Mouse (Mus musculus) embryonic facial prominence, embryonic 14.5 days (tissue): Measurements from ENCODE around the gene Slc25a29. TPM values are rescaled to one million over a fixed set of nuclear protein-coding genes. Genes with fewer than 3 reads are reported as not detected.

Experiments
- ATAC-seq: fragments of 200-750 bp; cut with Nextera tagmentation; 2 replicates; pipeline ENCODE4 v1.8.0; 2017; ENCODE audit warnings: low read depth, moderate number of reproducible peaks, moderate TSS enrichment
- DNase-seq: peaks from one replicate; pipeline ENCODE4 v3.0.0-alpha.2; 2015; ENCODE audit warnings: low spot score
- H3K27ac ChIP-seq: fragments of 300-500 bp; sonication (generic); replicated peaks from 2 replicates; pipeline ENCODE4 v1.5.1; 2014; ENCODE audit warnings: low read depth, mild to moderate bottlenecking, low read length, moderate library complexity
- H3K27me3 ChIP-seq: fragments of 300-500 bp; sonication (generic); replicated peaks from 2 replicates; pipeline ENCODE4 v1.6.1; 2014; ENCODE audit warnings: low read length; ENCODE audit not compliant: control insufficient read depth, insufficient read depth
- H3K36me3 ChIP-seq: fragments of 300-500 bp; sonication (generic); 2 replicates; pipeline ENCODE4 v1.6.1; 2014; ENCODE audit warnings: low read length, mixed read lengths; ENCODE audit not compliant: control insufficient read depth, insufficient read depth
- H3K4me1 ChIP-seq: fragments of 300-500 bp; sonication (generic); 2 replicates; pipeline ENCODE4 v1.6.1; 2014; ENCODE audit warnings: antibody characterized with exemption, low read length; ENCODE audit not compliant: control insufficient read depth, insufficient read depth
- H3K4me2 ChIP-seq: fragments of 300-500 bp; sonication (generic); 2 replicates; pipeline ENCODE4 v1.6.1; 2014; ENCODE audit warnings: low read depth, mild to moderate bottlenecking, low read length, moderate library complexity, mixed read lengths
- H3K4me3 ChIP-seq: fragments of 300-500 bp; sonication (generic); 2 replicates; pipeline ENCODE4 v1.5.1; 2014; ENCODE audit warnings: low read depth, mild to moderate bottlenecking, low read length
- H3K9ac ChIP-seq: fragments of 300-500 bp; sonication (generic); 2 replicates; pipeline ENCODE4 v1.6.1; 2014; ENCODE audit warnings: low read depth, mild to moderate bottlenecking, low read length, moderate library complexity, mixed read lengths
- H3K9me3 ChIP-seq: fragments of 300-500 bp; sonication (generic); 2 replicates; pipeline ENCODE4 v1.6.1; 2016; ENCODE audit warnings: low read length; ENCODE audit not compliant: control insufficient read depth
- WGBS: fragments of 180-500 bp; shearing (Covaris S2); extraction: QIAGEN DNeasy Blood & Tissue Kit; methylation state at CpG from one replicate; pipeline ENCODE4 v1.1.7; 2014; 5-methylcytosine and 5-hydroxymethylcytosine counted together
- polyA plus RNA-seq: library from polyadenylated mRNA; unstranded; fragments of >200 nt; fragmentation: Nextera tagmentation; extraction: Ambion mirVana; gene quantifications from 2 replicates; pipeline ENCODE4 v1.2.1, GENCODE M21; 2014

Slc25a29 gene
- polyA plus RNA-seq, 1 experiment from 2014 or later: 8.4 TPM

- no peak for ATAC-seq
- WGBS: 89% methylated on average over 7 of the region's 7 CpGs
- H3K27ac ChIP-seq: no peak overlapping the region
Observed at GRCm38 (mm10) chr12:108842663-108843062, 7.0 kb upstream of the Slc25a29 start.

DNA sequence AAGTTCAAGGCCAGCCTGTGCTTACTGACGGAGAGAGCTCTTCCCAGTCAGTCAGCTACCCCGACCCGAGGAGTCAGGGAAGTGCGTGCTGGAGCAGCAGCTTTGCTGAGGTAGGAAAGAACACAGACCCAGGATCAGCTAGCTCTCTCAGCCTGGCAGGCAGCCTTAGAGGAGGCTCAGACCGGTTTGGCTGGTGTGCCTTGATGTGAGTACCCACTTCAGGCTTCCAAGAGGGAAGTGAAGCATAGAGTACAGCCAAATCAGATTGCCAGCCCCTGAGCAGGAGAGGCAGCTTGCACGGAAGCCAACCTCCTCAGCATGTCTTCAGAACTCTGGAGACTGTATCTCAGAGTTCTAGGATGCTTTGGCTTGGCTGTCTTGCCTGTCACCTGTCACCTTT lies 5.5 kb upstream of the Slc25a29 start:
- no peak overlapping the region for H3K27ac ChIP-seq
- WGBS: 86% methylated on average over 6 of the region's 6 CpGs
- peaks cover 63% of the 10 kb centered on the region for H3K36me3 ChIP-seq

More at GRCm38 (mm10) chr12:108842663-108843062, 7.0 kb upstream of the Slc25a29 start:
- H3K4me1 ChIP-seq: peaks cover 7% of the 10 kb centered on the region
- H3K4me2 ChIP-seq: no peak overlapping the region
- peaks cover 63% of the 10 kb centered on the region for H3K36me3 ChIP-seq
- no peak overlapping the region for H3K9ac ChIP-seq
- no peaks in the 10 kb centered on the region for H3K27me3 ChIP-seq
- H3K9me3 ChIP-seq: no peaks in the 10 kb centered on the region
- H3K4me3 ChIP-seq: no peak overlapping the region
- no peak for DNase-seq

DNA sequence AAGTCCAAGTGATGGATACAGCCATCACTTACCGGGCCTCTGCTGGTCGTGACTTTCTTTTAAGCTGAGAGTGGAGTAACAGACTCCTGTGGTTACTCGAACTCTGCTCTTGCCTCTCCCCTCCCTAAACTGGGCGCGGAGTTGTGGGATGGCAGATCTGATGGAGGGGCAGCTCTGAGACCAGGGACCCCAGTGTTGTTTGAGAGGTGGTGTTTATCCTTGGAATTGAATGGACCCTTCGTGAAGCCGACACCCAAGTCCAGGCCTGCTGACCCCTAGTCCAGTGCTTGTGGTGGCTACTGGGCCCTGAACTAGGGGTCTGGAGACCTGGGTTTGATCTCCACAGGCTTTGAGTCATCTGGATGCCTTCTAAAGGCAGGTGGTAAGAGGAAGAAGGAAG lies 1.0 kb upstream of the Slc25a29 start:
- no peak for DNase-seq
- peak overlapping the region; percentile 82 for H3K9ac ChIP-seq
- no peaks in the 10 kb centered on the region for H3K9me3 ChIP-seq
- H3K36me3 ChIP-seq: peaks cover 25% of the 10 kb centered on the region
- peak overlapping the region; percentile 82 for H3K4me2 ChIP-seq
- no peaks in the 10 kb centered on the region for H3K27me3 ChIP-seq
- H3K27ac ChIP-seq: peak overlapping the region; percentile 93
- H3K4me1 ChIP-seq: peaks cover 19% of the 10 kb centered on the region
- peak overlapping the region; percentile 79 for H3K4me3 ChIP-seq
- ATAC-seq: no peak
- WGBS: 40% methylated on average over 5 of the region's 7 CpGs

More for the DNA sequence above, 5.5 kb upstream of the Slc25a29 start:
- ATAC-seq (peak; percentile 12; the same call in 1 of the 2 replicates), DNase-seq (peak; percentile 47)
- Histone ChIP-seq H3K4me2 (no peak overlapping the region), H3K9ac (no peak overlapping the region), H3K9me3 (no peaks in the 10 kb centered on the region), H3K4me3 (no peak overlapping the region), H3K27me3 (no peaks in the 10 kb centered on the region), H3K4me1 (peaks cover 16% of the 10 kb centered on the region)

DNA sequence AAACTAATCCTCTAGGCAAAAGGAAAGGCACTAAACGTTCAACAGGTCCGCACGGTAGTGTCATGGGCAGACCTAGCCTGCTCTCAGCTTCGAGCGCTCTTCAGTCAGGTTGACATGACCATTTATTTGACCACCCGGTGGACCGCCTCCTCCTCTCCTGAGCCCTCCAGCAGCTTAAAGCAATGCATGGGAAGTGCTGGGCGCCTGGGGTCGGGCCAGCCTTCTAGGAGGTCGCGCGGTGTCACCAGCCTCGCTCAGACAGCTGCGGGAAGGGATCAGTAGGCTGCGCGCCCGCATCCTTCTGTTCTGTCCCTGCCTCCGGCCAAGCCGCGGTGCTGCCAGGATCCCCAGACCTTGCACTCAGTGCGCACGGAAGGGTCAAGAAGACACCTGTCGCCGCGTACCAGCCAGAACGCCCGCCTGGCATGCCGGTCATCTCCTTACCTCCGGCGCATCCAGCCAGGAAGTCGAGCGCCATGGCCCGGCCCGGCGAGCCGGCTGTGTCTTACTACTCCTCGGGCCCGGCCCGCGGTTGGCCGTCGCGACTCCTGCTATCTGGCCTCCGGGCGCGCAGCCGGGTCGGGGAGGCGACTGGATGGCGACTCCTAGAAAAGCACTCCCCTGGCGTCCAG lies 359 bp downstream of the Slc25a29 start:
- H3K4me1 ChIP-seq: peaks cover 19% of the 10 kb centered on the region
- peak overlapping the region; percentile 82 for H3K4me2 ChIP-seq
- peaks cover 13% of the 10 kb centered on the region for H3K36me3 ChIP-seq
- 2% methylated on average over 23 of the region's 51 CpGs for WGBS
- DNase-seq (no peak), ATAC-seq (peak; percentile 14; the same call in 1 of the 2 replicates)
- no peaks in the 10 kb centered on the region for H3K9me3 ChIP-seq
- H3K4me3 ChIP-seq: peak overlapping the region; percentile 79
- no peaks in the 10 kb centered on the region for H3K27me3 ChIP-seq
- H3K9ac ChIP-seq: peak overlapping the region; percentile 82
- H3K27ac ChIP-seq: 0 out of 2 replicates have a peak overlapping the region, but pooled peaks have one; percentile 11

GRCm38 (mm10) chr12:108834786-108835185 lies 897 bp downstream of the Slc25a29 start:
- H3K4me3 ChIP-seq: peak overlapping the region; percentile 79
- H3K9me3 ChIP-seq: no peaks in the 10 kb centered on the region

DNA sequence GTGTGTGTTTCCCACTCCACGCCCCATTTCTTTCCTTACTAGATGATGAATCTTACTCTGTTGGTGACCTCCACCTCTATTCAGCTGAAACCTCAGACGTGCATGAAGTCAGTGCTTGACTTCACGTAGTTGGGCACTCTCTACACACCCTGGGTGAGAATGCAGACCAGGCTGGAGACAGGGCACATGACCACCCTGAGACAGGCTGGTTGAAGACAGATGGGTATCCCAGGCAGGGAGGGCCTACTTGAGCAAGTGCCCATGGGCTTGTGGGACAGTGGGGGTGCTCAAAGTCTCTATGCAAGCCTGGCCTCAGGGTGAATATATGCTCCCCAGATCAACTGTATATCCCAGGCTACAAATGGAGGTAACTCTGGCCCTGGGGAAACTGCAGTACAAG lies 1.3 kb downstream of the Slc25a29 start:
- Histone ChIP-seq H3K4me3 (no peak overlapping the region; the same call in 1 of the 2 replicates), H3K9ac (no peak overlapping the region)
- no peak for DNase-seq

More at GRCm38 (mm10) chr12:108834786-108835185, 897 bp downstream of the Slc25a29 start:
- Histone ChIP-seq H3K4me1 (peaks cover 19% of the 10 kb centered on the region), H3K27ac (no peak overlapping the region), H3K4me2 (peak overlapping the region; percentile 82), H3K9ac (peak overlapping the region; percentile 82), H3K27me3 (no peaks in the 10 kb centered on the region), H3K36me3 (peaks cover 12% of the 10 kb centered on the region)
- ATAC-seq (no peak), DNase-seq (no peak)
- 35% methylated on average over 5 of the region's 5 CpGs for WGBS

GRCm38 (mm10) chr12:108833408-108833807 lies 2.3 kb downstream of the Slc25a29 start:
- no peak overlapping the region for H3K9ac ChIP-seq

More for the DNA sequence above, 1.3 kb downstream of the Slc25a29 start:
- peaks cover 8% of the 10 kb centered on the region; the same call in 1 of the 2 replicates for H3K36me3 ChIP-seq
- H3K9me3 ChIP-seq: no peaks in the 10 kb centered on the region
- 83% methylated on average over 3 of the region's 3 CpGs for WGBS
- H3K4me1 ChIP-seq: peaks cover 19% of the 10 kb centered on the region
- H3K27ac ChIP-seq: no peak overlapping the region
- no peak for ATAC-seq
- H3K4me2 ChIP-seq: peak overlapping the region; percentile 82
- H3K27me3 ChIP-seq: no peaks in the 10 kb centered on the region

GRCm38 (mm10) chr12:108832851-108833250 lies 2.8 kb downstream of the Slc25a29 start:
- no peak overlapping the region for H3K9ac ChIP-seq
- DNase-seq (no peak), ATAC-seq (no peak)
- no peak overlapping the region for H3K4me3 ChIP-seq
- H3K4me2 ChIP-seq: no peak overlapping the region
- no peaks in the 10 kb centered on the region for H3K9me3 ChIP-seq
- 86% methylated on average over 8 of the region's 8 CpGs for WGBS
- H3K4me1 ChIP-seq: peaks cover 14% of the 10 kb centered on the region
- H3K27me3 ChIP-seq: no peaks in the 10 kb centered on the region
- no peak overlapping the region for H3K27ac ChIP-seq
- H3K36me3 ChIP-seq: peaks cover 9% of the 10 kb centered on the region

More at GRCm38 (mm10) chr12:108833408-108833807, 2.3 kb downstream of the Slc25a29 start:
- peaks cover 8% of the 10 kb centered on the region for H3K36me3 ChIP-seq
- H3K4me1 ChIP-seq: peaks cover 19% of the 10 kb centered on the region
- H3K9me3 ChIP-seq: no peaks in the 10 kb centered on the region
- no peak for DNase-seq
- 85% methylated on average over 3 of the region's 3 CpGs for WGBS
- no peak overlapping the region for H3K27ac ChIP-seq
- ATAC-seq: no peak
- H3K4me2 ChIP-seq: no peak overlapping the region
- no peak overlapping the region for H3K4me3 ChIP-seq
- H3K27me3 ChIP-seq: no peaks in the 10 kb centered on the region
